Mouse (Mus musculus) G1E (cell line): ENCODE data around the gene Nosip.

Experiments used
- CTCF ChIP-seq: IDR thresholded peaks from 2 replicates; pipeline ENCODE4 v1.5.1; 2012; ENCODE audit warnings: low read depth, low read length, inconsistent platforms, mixed read lengths
- GATA1 ChIP-seq: IDR thresholded peaks from 2 replicates; pipeline ENCODE4 v1.6.1; 2012; ENCODE audit warnings: borderline replicate concordance, low read length, inconsistent platforms, mixed read lengths
- GATA2 ChIP-seq: IDR thresholded peaks from 2 replicates; pipeline ENCODE4 v1.6.1; 2012; ENCODE audit warnings: low read depth, low read length, inconsistent platforms, borderline replicate concordance
- POLR2AphosphoS5 ChIP-seq: IDR thresholded peaks from 2 replicates; pipeline ENCODE4 v1.6.1; 2012; ENCODE audit warnings: low read depth, low read length, inconsistent platforms; ENCODE audit not compliant: insufficient replicate concordance
- TAL1 ChIP-seq: conservative IDR thresholded peaks from 2 replicates; pipeline ENCODE4 v1.6.1; 2012; ENCODE audit warnings: low read depth, low read length, inconsistent platforms, mixed read lengths

- TF ChIP-seq CTCF (no peak), TAL1 (no peak), GATA1 (no peak), POLR2AphosphoS5 (no peak), GATA2 (no peak)
These were observed 59.7 kb downstream of the Nosip start for GRCm38 (mm10) chr7:45121966-45122365.
